Mouse (Mus musculus) midbrain, embryonic 14.5 days (tissue): Measurements from ENCODE around the gene Slc34a3. TPM values are rescaled to one million over a fixed set of nuclear protein-coding genes. Genes with fewer than 3 reads are reported as not detected.

Experiments used
- ATAC-seq: fragments of 200-750 bp; cut with Nextera tagmentation; 2 replicates; pipeline ENCODE4 v1.8.0; 2017; ENCODE audit warnings: moderate number of reproducible peaks, moderate library complexity; ENCODE audit not compliant: low FRiP score, low TSS enrichment
- DNase-seq: peaks from one replicate; pipeline ENCODE4 v3.0.0-alpha.2; 2015
- H3K27ac ChIP-seq: fragments of 300-500 bp; sonication (generic); replicated peaks from 2 replicates; pipeline ENCODE4 v1.5.1; 2014; ENCODE audit warnings: mild to moderate bottlenecking, low read depth, low read length, moderate library complexity
- H3K27me3 ChIP-seq: fragments of 300-500 bp; sonication (generic); 2 replicates; pipeline ENCODE4 v1.6.1; 2014; ENCODE audit warnings: low read length, control low read depth, mixed read lengths; ENCODE audit not compliant: control insufficient read depth, insufficient read depth
- H3K36me3 ChIP-seq: fragments of 300-500 bp; sonication (generic); 2 replicates; pipeline ENCODE4 v1.6.1; 2014; ENCODE audit warnings: low read length, control low read depth; ENCODE audit not compliant: control insufficient read depth, insufficient read depth
- H3K4me1 ChIP-seq: fragments of 300-500 bp; sonication (generic); 2 replicates; pipeline ENCODE4 v1.6.1; 2014; ENCODE audit warnings: mild to moderate bottlenecking, antibody characterized with exemption, low read length, control low read depth; ENCODE audit not compliant: control insufficient read depth, insufficient read depth
- H3K4me2 ChIP-seq: fragments of 300-500 bp; sonication (generic); 2 replicates; pipeline ENCODE4 v1.6.1; 2014; ENCODE audit warnings: mild to moderate bottlenecking, low read length, moderate library complexity
- H3K4me3 ChIP-seq: fragments of 300-500 bp; sonication (generic); replicated peaks from 2 replicates; pipeline ENCODE4 v1.5.1; 2014; ENCODE audit warnings: low read depth, low read length
- H3K9ac ChIP-seq: fragments of 300-500 bp; sonication (generic); replicated peaks from 2 replicates; pipeline ENCODE4 v1.6.1; 2014; ENCODE audit warnings: mild to moderate bottlenecking, low read length, moderate library complexity
- H3K9me3 ChIP-seq: fragments of 300-500 bp; sonication (generic); 2 replicates; pipeline ENCODE4 v1.6.1; 2016; ENCODE audit warnings: low read length, control low read depth, mixed read lengths; ENCODE audit not compliant: control insufficient read depth
- WGBS: fragments of 180-500 bp; shearing (Covaris S2); extraction: QIAGEN DNeasy Blood & Tissue Kit; methylation state at CpG from one replicate; pipeline ENCODE4 v1.1.7; 2014; 5-methylcytosine and 5-hydroxymethylcytosine counted together
- polyA plus RNA-seq: library from polyadenylated mRNA; unstranded; fragments of >200 nt; fragmentation: Nextera tagmentation; extraction: Ambion mirVana; gene quantifications from 2 replicates; pipeline ENCODE4 v1.2.1, GENCODE M21; 2014

Gene Slc34a3
- polyA plus RNA-seq, 1 experiment from 2014 or later: not detected

DNA sequence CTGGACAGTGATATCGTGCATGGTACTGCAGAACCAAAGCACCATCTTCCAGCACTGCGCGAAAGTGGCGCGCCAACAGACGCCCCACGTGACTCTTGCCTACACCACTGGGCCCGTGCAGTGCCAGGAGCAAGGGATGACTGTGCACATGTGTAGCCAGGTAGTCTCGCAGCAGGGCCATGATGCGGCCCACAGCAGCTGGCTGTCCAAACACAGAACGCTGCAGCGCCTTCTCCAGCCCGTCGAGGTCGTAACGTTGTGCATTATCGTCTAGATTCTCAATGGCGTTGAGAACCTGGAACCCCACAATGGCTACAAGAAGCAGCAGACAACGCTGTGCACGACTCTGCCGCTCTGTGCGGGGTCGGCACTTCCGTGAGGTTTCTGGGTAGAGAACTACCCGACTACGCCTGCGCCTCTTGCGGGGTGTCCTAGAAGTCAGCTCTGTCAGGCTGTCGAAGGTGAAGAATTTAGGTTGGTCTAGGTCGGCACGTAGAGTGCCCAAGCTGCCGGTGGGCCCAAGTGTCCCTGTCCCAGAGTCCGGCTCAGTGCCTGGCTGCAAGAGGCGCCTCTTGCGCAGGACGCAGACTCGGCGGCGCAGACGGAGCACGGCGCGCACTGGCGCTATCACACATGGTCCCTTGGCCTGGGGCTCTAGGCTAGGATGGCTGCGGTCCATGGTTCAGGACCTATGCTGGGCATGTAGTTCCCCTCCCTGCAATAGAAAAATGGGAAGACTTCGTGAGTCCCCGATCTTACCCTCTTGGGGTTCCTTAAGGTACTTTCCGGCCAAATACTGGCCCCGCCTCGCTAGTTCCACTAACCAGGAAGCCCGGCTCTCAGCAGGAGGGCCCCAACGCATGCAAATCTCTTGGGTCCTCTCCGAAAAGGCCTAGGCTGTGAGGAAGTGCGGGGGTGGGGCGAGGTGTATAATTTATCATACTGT, 38.7 kb downstream of the Slc34a3 start:
- ATAC-seq (no peak), DNase-seq (no peak)
- Histone ChIP-seq H3K4me3 (0 out of 2 replicates have a peak overlapping the region, but pooled peaks have one; percentile 5), H3K27ac (no peak overlapping the region), H3K27me3 (peaks cover 20% of the 10 kb centered on the region), H3K9me3 (no peaks in the 10 kb centered on the region), H3K4me2 (0 out of 2 replicates have a peak overlapping the region, but pooled peaks have one; percentile 4), H3K4me1 (no peaks in the 10 kb centered on the region), H3K9ac (no peak overlapping the region), H3K36me3 (peaks cover 24% of the 10 kb centered on the region)
- 20% methylated on average over 55 of the region's 55 CpGs for WGBS

DNA sequence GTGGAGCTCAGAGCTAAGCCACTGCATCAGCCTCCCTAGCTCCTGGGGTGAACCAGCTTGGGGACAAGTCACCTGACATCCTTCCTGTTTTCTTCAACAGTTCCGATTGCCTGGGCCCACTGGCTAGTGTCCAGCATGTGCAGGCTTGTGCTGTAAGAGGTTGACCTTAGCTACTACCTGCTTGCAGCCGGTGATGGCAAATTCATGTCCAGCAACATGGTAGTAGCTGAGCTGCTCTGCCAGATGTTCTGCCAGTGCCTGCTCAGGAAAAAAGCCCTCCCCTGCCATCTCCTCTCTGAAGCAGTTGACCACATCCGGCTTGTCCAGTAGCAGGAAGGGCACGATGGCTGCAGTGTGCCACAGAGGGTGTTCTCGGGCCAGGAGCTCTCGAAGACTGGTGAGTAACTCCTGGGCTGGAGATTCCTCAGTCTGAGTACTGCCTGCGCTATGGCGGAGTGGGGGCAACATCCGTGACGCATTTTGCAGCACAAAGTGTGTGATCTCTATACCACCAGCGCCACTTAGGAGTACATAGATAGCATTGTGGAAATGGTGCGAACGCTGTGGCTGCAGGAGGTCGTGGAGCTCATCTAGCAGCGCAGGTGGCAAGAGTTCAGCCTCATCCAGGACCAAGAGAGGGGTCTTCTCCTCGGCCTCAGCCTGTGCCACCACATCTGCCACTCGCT, 39.5 kb downstream of the Slc34a3 start:
- Histone ChIP-seq H3K9me3 (no peaks in the 10 kb centered on the region), H3K4me2 (no peak overlapping the region), H3K27me3 (peaks cover 20% of the 10 kb centered on the region), H3K4me1 (no peaks in the 10 kb centered on the region), H3K4me3 (no peak overlapping the region), H3K36me3 (peaks cover 16% of the 10 kb centered on the region), H3K27ac (no peak overlapping the region), H3K9ac (no peak overlapping the region)
- ATAC-seq (no peak), DNase-seq (no peak)
- WGBS: 86% methylated on average over 17 of the region's 17 CpGs

DNA sequence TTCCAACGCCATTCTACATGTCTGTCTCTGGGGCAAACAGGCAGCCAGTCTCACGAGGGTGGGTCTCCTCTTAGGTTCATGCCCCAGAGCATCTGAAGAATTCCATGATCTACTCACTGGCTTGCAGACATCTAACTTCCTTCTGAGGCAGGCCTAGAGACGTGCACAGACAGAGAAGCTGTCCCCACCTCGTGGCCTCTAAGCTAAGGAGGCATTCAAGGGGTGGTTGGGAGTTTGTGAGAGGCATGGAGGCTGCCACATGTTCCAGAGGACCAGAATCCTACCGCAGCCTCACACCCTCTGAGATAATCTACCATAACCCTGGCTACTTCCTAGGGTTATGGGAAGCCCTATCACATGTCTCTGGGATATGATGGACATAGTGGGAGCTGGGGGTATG, 40.2 kb downstream of the Slc34a3 start:
- peaks cover 20% of the 10 kb centered on the region for H3K27me3 ChIP-seq
- H3K27ac ChIP-seq: no peak overlapping the region
- no peak overlapping the region for H3K4me2 ChIP-seq
- no peak overlapping the region for H3K4me3 ChIP-seq
- H3K36me3 ChIP-seq: peaks cover 11% of the 10 kb centered on the region
- no peaks in the 10 kb centered on the region for H3K4me1 ChIP-seq
- no peak overlapping the region for H3K9ac ChIP-seq
- DNase-seq: no peak
- no peaks in the 10 kb centered on the region for H3K9me3 ChIP-seq
- 76% methylated on average over 5 of the region's 5 CpGs for WGBS
- ATAC-seq: no peak

DNA sequence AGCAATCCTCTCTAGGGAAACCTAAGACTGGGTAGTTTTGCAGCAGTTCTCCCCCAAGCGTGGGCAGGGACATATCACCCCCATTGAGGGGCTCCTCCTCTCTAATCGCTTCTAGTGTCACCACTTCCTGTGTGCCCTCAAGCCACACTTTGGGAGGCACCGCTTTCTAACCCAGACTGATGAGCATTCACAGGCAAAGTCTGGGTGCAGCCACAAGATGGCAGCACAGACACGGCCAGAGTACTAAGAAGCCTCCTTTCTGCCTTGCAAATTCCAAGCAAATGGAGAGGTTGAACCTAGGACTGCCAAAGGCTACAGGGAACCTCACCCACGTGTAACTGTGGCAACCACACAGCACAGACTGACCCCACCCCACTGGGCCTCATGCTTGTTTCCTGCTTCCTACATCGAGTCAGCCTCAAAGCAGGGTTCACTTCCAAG, 40.8 kb downstream of the Slc34a3 start:
- Histone ChIP-seq H3K27me3 (peaks cover 20% of the 10 kb centered on the region), H3K4me1 (no peaks in the 10 kb centered on the region), H3K4me2 (no peak overlapping the region), H3K4me3 (no peak overlapping the region), H3K9ac (no peak overlapping the region), H3K36me3 (peaks cover 4% of the 10 kb centered on the region), H3K9me3 (no peaks in the 10 kb centered on the region), H3K27ac (no peak overlapping the region)
- ATAC-seq (peak; percentile 81), DNase-seq (peak; percentile 90)
- whole genome bisulfite sequencing: under 1% methylated on average over 6 of the region's 6 CpGs

DNA sequence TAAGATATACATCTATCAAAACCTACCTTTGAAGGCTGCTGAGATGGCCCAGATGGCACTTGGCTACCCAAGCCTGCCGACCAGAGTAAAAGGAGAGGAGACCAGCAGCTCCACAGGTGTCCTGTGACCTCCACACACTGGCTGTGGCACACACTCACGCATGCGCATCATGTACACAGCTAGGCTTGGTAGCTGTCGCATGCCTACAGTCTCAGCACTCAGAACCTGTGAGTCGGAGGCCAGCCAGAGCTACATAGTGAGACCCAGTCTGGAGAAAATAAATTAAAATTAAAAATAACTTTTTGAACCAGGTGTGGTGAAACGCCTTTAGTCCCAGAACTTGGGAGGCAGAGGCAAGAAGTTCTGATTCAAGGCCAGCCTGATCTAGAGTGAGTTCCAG, 46.3 kb downstream of the Slc34a3 start:
- Histone ChIP-seq H3K36me3 (no peaks in the 10 kb centered on the region), H3K9me3 (no peaks in the 10 kb centered on the region), H3K4me1 (peaks cover 20% of the 10 kb centered on the region), H3K4me3 (no peak overlapping the region), H3K27me3 (no peaks in the 10 kb centered on the region), H3K27ac (no peak overlapping the region), H3K4me2 (no peak overlapping the region), H3K9ac (no peak overlapping the region)
- WGBS: 82% methylated on average over 6 of the region's 6 CpGs
- ATAC-seq: no peak
- DNase-seq: no peak

DNA sequence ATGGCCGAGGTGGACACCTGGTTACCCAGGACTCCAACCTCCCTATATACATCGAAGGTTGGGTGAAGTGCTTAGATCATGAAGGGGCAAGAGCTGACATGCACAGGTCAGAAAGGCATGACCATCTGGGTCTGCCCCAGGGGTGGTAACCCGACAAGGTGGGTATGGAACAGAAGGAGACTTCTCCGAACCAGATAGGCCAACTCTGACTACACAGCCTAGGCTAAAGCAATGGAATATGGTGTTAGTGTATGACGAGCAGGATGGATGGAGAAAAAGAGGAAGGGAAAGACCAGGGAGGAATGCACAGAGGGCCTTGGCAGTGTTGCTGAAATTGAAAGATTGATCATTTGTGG, 47.6 kb downstream of the Slc34a3 start:
- no peaks in the 10 kb centered on the region for H3K9me3 ChIP-seq
- peak overlapping the region; percentile 95 for H3K27ac ChIP-seq
- peaks cover 27% of the 10 kb centered on the region for H3K4me1 ChIP-seq
- no peaks in the 10 kb centered on the region for H3K36me3 ChIP-seq
- no peak for DNase-seq
- 24% methylated on average over 5 of the region's 5 CpGs for WGBS
- H3K27me3 ChIP-seq: no peaks in the 10 kb centered on the region
- no peak; the same call in 1 of the 2 replicates for ATAC-seq
- H3K4me3 ChIP-seq: no peak overlapping the region
- peak overlapping the region; percentile 37; the same call in 1 of the 2 replicates for H3K9ac ChIP-seq
- peak overlapping the region; percentile 80 for H3K4me2 ChIP-seq

DNA sequence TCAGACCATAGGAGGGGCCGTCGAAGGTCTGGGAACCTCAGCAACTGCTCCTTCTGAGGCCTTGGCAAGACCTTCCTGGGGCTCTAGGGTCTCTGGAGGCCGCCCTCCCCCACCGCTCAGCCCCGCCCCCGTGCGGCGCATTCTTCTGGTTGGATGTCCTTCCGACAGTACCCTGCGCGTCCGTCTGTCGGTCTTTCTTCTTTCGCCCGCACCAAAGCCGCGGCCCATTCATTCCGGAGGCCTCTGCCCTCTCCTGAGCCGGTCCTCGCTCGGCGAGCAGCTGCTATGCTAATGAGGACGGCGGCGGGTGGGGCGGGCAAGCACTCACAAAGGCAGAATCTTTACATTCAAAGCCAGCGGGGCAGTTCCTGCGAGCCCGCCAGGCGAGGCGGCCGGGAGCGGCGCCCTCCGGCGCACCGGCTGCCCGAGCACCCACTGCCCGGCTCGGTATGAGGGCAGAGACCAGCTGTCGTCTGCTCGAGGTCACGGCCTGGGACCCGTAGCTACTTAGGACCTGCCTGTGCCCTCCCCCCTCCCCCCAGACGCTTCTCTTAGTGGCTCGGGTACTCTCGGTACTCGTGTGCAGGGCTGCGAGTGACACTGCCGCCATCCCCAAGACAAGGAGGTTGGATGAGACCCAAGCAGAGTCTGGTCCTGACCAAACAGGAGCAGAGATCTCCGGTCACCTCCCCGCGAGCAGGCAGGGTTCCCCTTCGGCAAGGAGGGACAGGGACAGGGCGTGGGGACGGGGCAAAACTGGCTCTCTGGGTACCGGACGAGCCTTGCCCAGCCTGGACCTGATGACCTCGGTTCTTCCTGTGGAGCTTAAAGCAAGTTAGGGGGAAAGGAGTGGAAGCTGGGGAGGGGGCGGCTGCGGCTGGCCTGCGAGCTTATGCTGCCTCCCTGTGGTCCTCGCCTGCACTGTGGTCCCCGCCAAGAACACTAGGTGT, 48.3 kb downstream of the Slc34a3 start:
- Histone ChIP-seq H3K4me3 (peak overlapping the region; percentile 45), H3K9ac (peak overlapping the region; percentile 62), H3K36me3 (no peaks in the 10 kb centered on the region), H3K4me2 (peak overlapping the region; percentile 80), H3K27me3 (no peaks in the 10 kb centered on the region), H3K27ac (peak overlapping the region; percentile 95), H3K9me3 (no peaks in the 10 kb centered on the region), H3K4me1 (peaks cover 27% of the 10 kb centered on the region)
- under 1% methylated on average over 64 of the region's 64 CpGs for WGBS
- peak; percentile 75 for ATAC-seq
- DNase-seq: peak; percentile 87

DNA sequence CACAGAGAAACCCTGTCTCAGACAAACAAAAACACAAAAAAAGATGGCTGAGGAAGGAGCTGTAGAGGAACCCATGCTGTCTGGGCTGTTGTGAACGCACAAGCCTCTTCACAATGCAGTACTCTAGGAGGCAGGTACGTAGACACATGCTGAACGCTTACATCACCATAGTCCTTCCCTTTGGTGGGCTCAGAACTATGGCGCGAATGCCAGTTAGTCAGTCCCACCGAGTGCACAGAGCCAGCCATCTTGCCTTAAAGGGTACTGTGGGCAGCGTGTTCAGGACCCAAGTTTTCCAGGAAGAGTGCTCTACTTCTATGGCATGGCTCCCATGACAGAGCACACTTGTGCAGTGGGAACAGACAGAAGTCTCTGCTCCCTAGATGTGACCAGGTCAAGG, 49.7 kb downstream of the Slc34a3 start:
- WGBS: 91% methylated on average over 7 of the region's 7 CpGs
- peak overlapping the region; percentile 80 for H3K4me2 ChIP-seq
- no peaks in the 10 kb centered on the region for H3K27me3 ChIP-seq
- no peaks in the 10 kb centered on the region for H3K36me3 ChIP-seq
- peak overlapping the region; percentile 95 for H3K27ac ChIP-seq
- ATAC-seq: no peak
- H3K9me3 ChIP-seq: no peaks in the 10 kb centered on the region
- H3K4me3 ChIP-seq: no peak overlapping the region
- H3K4me1 ChIP-seq: peaks cover 34% of the 10 kb centered on the region
- H3K9ac ChIP-seq: no peak overlapping the region
- no peak for DNase-seq
